In genomic region chr7:11384641-11385040, GRCm38 (mm10) we compare ENCODE assay signal across 12 mouse cellular contexts. TPM values are rescaled to one million over a fixed set of nuclear protein-coding genes. Genes with fewer than 3 reads are reported as not detected.
"Had no signal": no experiment of that assay in that cellular context is flagged by ENCODE, and none has a peak within 500 bp of the region (broad histone marks: within the 10 kb centered on the region; RNA-seq: fewer than 3 reads in every experiment).

No protein-coding gene starts in this region.

RNA-seq across cellular contexts. Expression of gene Zscan4f, which starts 13.1 kb away (rescaled TPM):
- total RNA-seq: neutrophil, adult 5-6 weeks had no signal
- polyA plus RNA-seq: neural tube, embryonic 14.5 days; neural tube, embryonic 15.5 days; small intestine, adult 2 months; spleen, adult 2 months; stomach, embryonic 14.5 days; stomach, embryonic 15.5 days; stomach, embryonic 16.5 days; stomach, postnatal 0 days; thymus, adult 2 months; thymus, postnatal 0 days; urinary bladder, adult 2 months had no signal
